Mouse (Mus musculus) naive thymus-derived CD4-positive, alpha-beta T cell, adult 5 months (primary cell): ENCODE measurements around the gene Elmod2. TPM values are rescaled to one million over a fixed set of nuclear protein-coding genes. Genes with fewer than 3 reads are reported as not detected.

Experiments
- polyA plus RNA-seq: library from polyadenylated mRNA; unstranded; fragments of 100-300 nt; shearing (Covaris generic); gene quantifications from one replicate; pipeline ENCODE4 v1.2.1, GENCODE M21; 2017

Gene Elmod2
- 4.4 TPM for polyA plus RNA-seq

GRCm38 (mm10) chr8:83331899-83332697 is at the start of gene Elmod2:
Gene Elmod2, minus strand, starts transcription at chr8:83332486.

GRCm38 (mm10) chr8:83348263-83348662 is 16.0 kb upstream of the Elmod2 start, which contains the start of gene Mgat4d:
Gene Mgat4d, plus strand, starts transcription at chr8:83348471.

GRCm38 (mm10) chr8:83290176-83290575 is 42.1 kb downstream of the Elmod2 start, which contains the start of gene Ucp1:
Gene Ucp1, plus strand, starts transcription at chr8:83290352.

Other genes with a start within 250 kb of the Elmod2 start
- not detected for gene Tbc1d9, start 167.1 kb downstream of the Elmod2 start, polyA plus RNA-seq
- gene Gm10645, start 166.3 kb downstream of the Elmod2 start, polyA plus RNA-seq, result not detected
- not detected for gene Ucp1, start 42.1 kb downstream of the Elmod2 start, polyA plus RNA-seq
- gene Mgat4d, start 16.0 kb upstream of the Elmod2 start, polyA plus RNA-seq, result not detected
- not detected for gene Clgn, start 57.4 kb upstream of the Elmod2 start, polyA plus RNA-seq
- gene Scoc, start 125.9 kb upstream of the Elmod2 start, polyA plus RNA-seq, result 27.8 TPM
- 0.32 TPM for gene Olfr370, start 203.3 kb upstream of the Elmod2 start, polyA plus RNA-seq
- gene Ndufb7, start 234.2 kb upstream of the Elmod2 start, polyA plus RNA-seq, result 86.6 TPM